Mouse (Mus musculus) ovary, postnatal 36 days (tissue): ENCODE data around the gene Slc6a6.

Experiments used
- DNase-seq: peaks from one replicate; pipeline ENCODE4 v3.0.0; 2022; ENCODE audit warnings: low spot score, mixed read lengths

Slc6a6 gene

GRCm38 (mm10) chr6:91683602-91684473 is at the start of gene Slc6a6:
TSS of gene Slc6a6 (plus strand) at chr6:91684053.
- peak; percentile 90 for DNase-seq

- DNase-seq: no peak
Measured at GRCm38 (mm10) chr6:91634417-91634816, 49.4 kb upstream of the Slc6a6 start.

GRCm38 (mm10) chr6:91634876-91635275 is 49.0 kb upstream of the Slc6a6 start:
- no peak for DNase-seq

DNA sequence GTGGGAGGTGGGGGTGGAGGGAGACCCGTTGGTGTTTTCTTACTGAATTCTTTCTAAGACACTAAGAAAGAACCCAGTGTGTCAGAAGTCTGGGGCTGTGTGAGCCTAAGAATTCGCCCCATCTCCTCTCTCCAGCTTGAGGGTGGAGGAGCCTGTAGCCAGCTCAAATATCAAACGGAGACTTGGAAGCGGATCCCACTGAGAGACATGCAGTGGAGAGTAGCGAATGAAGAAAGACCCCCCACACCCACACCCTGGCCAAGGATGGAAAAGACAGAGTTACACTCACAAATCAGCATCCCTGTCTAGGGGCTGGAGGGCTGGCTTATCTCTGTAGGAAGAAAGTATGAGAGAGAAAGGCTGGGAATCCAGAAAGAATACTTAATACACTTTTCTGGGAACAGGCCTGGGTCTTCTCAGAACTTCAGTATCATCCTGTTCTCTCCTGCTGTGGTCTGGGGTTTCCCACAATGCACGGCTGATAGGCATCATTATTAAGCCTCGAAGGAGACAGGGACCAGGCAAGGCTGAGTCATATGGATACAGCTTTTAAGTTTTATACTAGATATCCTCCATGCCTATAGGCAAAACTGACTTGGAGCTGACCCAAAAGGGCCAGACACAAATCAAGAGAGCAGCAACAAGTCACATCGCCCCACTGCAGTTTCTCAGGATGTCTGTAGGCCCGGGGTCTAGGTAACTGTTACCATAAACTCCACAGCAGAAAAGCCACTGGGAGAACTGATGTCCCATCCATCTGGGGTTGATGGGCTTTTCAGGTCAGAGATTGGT is 45.5 kb upstream of the Slc6a6 start:
- no peak for DNase-seq

DNA sequence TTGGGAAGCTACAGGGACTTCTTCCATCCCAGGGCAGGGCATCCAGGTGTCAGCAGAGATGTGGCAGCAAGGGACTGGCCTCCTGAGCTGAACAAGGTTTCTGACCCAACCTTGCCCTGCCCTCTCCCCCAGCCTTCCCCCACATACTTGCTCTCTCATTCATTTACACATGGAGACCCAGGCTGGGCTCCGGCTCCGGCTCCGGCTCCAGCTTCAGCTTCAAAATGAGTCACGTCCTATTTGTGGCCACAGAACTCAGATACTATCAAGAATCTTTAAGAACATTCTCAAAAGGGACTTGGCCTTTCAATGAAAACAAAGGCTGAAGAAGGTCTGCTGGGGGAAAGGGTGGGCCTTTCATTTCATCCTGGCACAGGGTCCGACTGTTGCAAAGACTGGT is 40.8 kb upstream of the Slc6a6 start:
- no peak for DNase-seq

DNA sequence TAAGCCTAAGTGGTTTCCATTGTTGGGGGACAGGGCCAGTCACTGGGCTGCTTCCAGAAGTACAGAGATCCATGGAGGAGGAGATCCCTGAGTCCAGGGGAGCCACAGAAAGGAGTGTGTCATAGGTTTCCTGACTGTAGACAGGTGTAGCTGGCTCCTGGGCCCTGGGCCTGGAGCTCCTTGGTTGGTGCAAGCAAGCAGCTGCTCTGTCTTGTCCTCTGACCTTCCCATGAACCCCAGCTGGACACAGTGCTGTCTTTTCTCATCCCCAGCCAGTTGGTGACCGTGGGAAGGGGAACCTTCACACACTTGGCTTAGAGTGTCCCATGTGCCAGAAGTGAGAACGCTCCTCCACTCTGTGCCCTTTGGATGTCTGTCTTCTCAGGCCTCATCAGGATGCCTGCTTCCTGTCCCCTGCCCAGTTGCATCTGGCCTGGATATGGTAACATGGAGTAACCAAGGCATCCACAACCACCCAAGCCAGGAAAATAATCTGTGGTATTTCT is 40.4 kb upstream of the Slc6a6 start:
- DNase-seq: no peak

DNA sequence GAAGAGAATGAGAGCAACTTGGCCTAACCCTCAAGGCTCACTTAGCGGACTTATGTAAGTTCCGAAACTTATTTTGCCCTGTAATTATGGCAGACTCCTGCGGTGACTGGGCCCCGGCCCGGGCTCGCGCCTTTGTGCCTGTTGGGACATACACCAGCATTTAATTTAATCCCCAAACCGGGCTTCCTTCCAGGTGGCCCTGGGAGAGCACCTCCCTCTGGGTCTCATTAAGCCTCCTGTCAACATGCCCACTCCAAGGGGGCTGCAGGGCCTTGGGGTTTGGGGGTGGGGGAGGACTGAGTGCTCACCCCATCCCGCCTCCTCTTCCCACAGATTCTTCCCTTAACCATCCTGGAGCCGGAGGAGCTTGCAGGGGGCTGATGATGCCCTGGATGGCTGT is 37.8 kb upstream of the Slc6a6 start:
- no peak for DNase-seq

GRCm38 (mm10) chr6:91646822-91647221 is 37.0 kb upstream of the Slc6a6 start:
- DNase-seq: no peak

- DNase-seq: no peak
Measured at GRCm38 (mm10) chr6:91647385-91647791, 36.5 kb upstream of the Slc6a6 start.

- no peak for DNase-seq
Measured at GRCm38 (mm10) chr6:91650255-91650654, 33.6 kb upstream of the Slc6a6 start.

DNA sequence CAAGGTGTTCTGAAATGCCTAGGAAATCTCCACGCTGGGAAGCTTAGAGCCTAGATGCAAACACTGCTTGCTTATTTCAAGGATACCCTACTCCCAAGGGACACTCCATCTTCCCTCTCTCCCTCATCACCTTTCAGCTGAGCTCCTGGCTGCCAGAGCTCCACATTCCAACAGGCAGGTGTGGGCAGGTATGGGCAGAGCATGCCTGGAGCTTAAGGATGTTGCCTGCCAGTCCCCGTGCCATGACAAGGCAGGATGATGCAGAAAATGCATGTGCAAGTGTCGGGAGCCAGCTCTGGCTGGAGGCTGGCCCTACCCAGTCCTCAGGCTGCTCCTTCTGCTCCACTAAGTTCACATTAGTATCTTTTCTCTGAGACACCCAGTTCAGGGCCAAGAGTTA is 31.6 kb upstream of the Slc6a6 start:
- no peak for DNase-seq

DNA sequence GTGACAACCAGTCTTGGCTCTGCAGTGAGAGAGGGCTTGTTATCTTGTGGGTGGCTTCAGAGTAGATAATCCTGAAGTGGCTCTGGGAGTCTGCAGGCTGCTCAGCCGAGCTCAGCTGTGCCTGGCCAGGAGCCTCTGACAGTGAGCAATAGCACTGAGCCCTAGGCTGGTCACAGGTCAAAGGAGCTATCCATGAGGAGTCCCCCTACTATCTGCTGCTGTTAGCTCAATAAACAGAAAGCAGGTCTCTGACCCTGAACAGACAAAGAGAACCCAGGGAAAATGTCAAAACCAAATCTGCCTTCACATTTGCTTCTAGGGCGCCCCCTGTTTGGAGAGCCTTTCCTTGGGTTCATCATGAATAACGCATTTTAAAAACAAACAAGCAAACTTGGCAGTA is 28.6 kb upstream of the Slc6a6 start:
- no peak for DNase-seq

GRCm38 (mm10) chr6:91655874-91656433 is 27.9 kb upstream of the Slc6a6 start:
- no peak for DNase-seq

- DNase-seq: no peak
Measured at GRCm38 (mm10) chr6:91658288-91658687, 25.6 kb upstream of the Slc6a6 start.

GRCm38 (mm10) chr6:91659841-91660509 is 23.9 kb upstream of the Slc6a6 start:
- DNase-seq: peak; percentile 46

GRCm38 (mm10) chr6:91662301-91662700 is 21.6 kb upstream of the Slc6a6 start:
- DNase-seq: no peak

GRCm38 (mm10) chr6:91663616-91664015 is 20.2 kb upstream of the Slc6a6 start:
- DNase-seq: no peak

DNA sequence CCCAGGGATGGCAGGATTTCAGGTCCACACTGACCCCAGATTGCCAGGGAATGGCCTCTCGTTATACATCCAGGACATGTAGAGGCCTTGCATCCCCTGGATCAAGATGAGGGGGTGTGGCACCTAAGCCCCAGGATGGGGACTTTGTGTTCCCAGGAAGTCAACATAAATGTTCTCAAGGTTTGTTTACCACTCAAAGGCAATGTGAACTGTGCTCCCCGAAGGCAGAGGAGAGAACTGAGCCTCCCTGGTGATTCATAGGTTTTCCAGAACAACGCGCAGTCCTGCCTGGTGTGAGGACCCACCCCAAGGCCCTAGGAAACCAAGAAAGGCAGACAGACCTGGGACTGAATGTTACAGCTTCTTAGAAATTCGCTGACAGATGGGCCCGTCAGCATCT is 18.6 kb upstream of the Slc6a6 start:
- DNase-seq: no peak

- DNase-seq: no peak
Measured at GRCm38 (mm10) chr6:91665990-91666700, 17.7 kb upstream of the Slc6a6 start.

- no peak for DNase-seq
Measured at GRCm38 (mm10) chr6:91667141-91667540, 16.7 kb upstream of the Slc6a6 start.

- DNase-seq: no peak
Measured at GRCm38 (mm10) chr6:91668276-91668675, 15.6 kb upstream of the Slc6a6 start.
